Mouse (Mus musculus): Measurements from ENCODE around the gene Ltbp1. TPM values are rescaled to one million over a fixed set of nuclear protein-coding genes. Genes with fewer than 3 reads are reported as not detected.

Gene Ltbp1
- polyA plus RNA-seq, 1 experiment from 2014 or later = 8.5 TPM

- WGBS = 13% methylated on average over 4 of the region's 4 CpGs
- ATAC-seq = no peak
- Histone ChIP-seq H3K9ac (ENCODE audit: low read depth, low read length) (no peak overlapping the region), H3K4me1 (replicated peaks; ENCODE audit: control insufficient read depth, insufficient read depth, low read length) (no peaks in the 10 kb centered on the region), H3K4me2 (replicated peaks; ENCODE audit: low read depth) (peak overlapping the region; percentile 61), H3K27me3 (replicated peaks; ENCODE audit: control insufficient read depth, insufficient read depth, low read length) (no peaks in the 10 kb centered on the region), H3K36me3 (ENCODE audit: control insufficient read depth, insufficient read depth) (no peaks in the 10 kb centered on the region), H3K27ac (ENCODE audit: low read depth, low read length) (no peak overlapping the region), H3K4me3 (ENCODE audit: low read depth, low read length) (peak overlapping the region; percentile 27), H3K9me3 (ENCODE audit: control insufficient read depth) (peaks cover 7% of the 10 kb centered on the region; the same call in 1 of the 2 replicates)
- TF ChIP-seq CTCF (IDR thresholded peaks at IDR 0.05; ENCODE audit: low read depth) = no peak
These were observed 10.8 kb upstream of the Ltbp1 start for GRCm38 (mm10) chr17:74994582-74994893.

DNA sequence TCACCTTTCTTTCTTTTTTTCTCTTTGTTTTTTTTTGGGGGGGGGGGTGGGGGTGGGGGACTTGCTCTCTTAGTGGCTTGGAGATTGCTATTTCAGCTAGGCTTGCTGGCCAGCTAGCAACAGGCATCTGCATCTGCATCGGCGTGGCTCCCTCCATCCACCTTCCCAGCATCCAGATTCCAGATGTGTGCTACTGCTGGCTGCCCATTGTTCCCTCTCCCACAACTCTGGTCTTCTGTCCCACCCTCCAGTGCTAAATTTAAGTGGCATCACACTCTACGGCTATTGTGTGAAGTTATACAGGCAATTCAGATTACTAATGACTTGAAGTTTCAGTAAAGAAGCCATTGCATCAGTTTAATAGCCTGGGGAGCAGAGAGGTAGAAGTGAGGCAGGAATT, 10.1 kb upstream of the Ltbp1 start:
- no peaks in the 10 kb centered on the region for H3K27me3 ChIP-seq (replicated peaks; ENCODE audit: control insufficient read depth, insufficient read depth, low read length)
- no peak overlapping the region for H3K27ac ChIP-seq (ENCODE audit: low read depth, low read length)
- 86% methylated on average over 3 of the region's 3 CpGs for WGBS
- ATAC-seq = no peak
- TF ChIP-seq CTCF (IDR thresholded peaks at IDR 0.05; ENCODE audit: low read depth) = no peak
- no peaks in the 10 kb centered on the region for H3K4me1 ChIP-seq (replicated peaks; ENCODE audit: control insufficient read depth, insufficient read depth, low read length)
- 0 out of 2 replicates have a peak, but pooled peaks cover under 1% of the 10 kb centered on the region for H3K9me3 ChIP-seq (ENCODE audit: control insufficient read depth)
- no peak overlapping the region for H3K4me2 ChIP-seq (replicated peaks; ENCODE audit: low read depth)
- no peaks in the 10 kb centered on the region for H3K36me3 ChIP-seq (ENCODE audit: control insufficient read depth, insufficient read depth)
- no peak overlapping the region for H3K9ac ChIP-seq (ENCODE audit: low read depth, low read length)
- H3K4me3 ChIP-seq (ENCODE audit: low read depth, low read length) = no peak overlapping the region

DNA sequence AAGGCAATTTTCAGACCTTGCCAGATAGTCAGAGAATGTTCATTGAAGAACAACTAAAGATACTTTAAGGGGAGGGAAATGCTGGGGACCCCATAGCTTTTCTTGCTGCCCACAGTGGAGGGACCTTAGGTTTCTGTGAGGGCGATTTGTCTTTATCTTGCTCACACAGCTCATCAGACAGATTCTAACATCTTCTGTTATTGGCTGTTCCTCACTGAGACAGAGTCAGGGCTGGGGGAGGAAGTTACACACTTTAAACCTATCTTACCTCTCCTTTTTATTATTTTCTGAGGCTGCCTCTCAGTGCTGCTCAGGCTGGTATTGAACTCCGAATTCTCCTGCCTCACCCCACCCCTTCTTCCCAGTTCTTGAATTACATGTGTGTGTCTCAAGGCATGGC, 5.3 kb upstream of the Ltbp1 start:
- H3K36me3 ChIP-seq (ENCODE audit: control insufficient read depth, insufficient read depth) = no peaks in the 10 kb centered on the region
- H3K4me2 ChIP-seq (replicated peaks; ENCODE audit: low read depth) = no peak overlapping the region
- no peaks in the 10 kb centered on the region for H3K9me3 ChIP-seq (ENCODE audit: control insufficient read depth)
- no peak for ATAC-seq
- no peak overlapping the region for H3K4me3 ChIP-seq (ENCODE audit: low read depth, low read length)
- no peaks in the 10 kb centered on the region for H3K4me1 ChIP-seq (replicated peaks; ENCODE audit: control insufficient read depth, insufficient read depth, low read length)
- TF ChIP-seq CTCF (IDR thresholded peaks at IDR 0.05; ENCODE audit: low read depth) = no peak
- WGBS = 87% methylated on average over 2 of the region's 2 CpGs
- H3K27ac ChIP-seq (ENCODE audit: low read depth, low read length) = no peak overlapping the region
- H3K27me3 ChIP-seq (replicated peaks; ENCODE audit: control insufficient read depth, insufficient read depth, low read length) = no peaks in the 10 kb centered on the region
- H3K9ac ChIP-seq (ENCODE audit: low read depth, low read length) = no peak overlapping the region

DNA sequence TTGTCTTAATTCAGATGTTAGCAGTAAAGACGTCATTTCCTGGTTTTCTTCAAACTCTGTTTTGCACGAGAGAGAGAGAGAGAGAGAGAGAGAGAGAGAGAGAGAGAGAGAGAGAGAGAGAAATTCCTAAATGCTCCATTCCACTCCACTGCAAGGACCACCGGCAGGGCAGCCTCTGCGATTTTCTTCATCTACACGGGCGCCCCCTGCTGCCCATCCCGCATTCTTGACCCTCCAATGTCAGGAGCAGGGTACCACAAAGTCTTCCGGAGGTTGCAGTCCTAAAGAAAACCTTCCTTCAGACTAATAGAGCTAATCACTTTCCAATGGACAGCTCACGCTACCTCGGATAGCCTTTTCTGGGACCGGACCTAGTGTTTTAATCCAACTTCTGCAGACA, 548 bp upstream of the Ltbp1 start:
- WGBS = under 1% methylated on average over 11 of the region's 11 CpGs
- Histone ChIP-seq H3K4me3 (ENCODE audit: low read depth, low read length) (peak overlapping the region; percentile 78), H3K9me3 (ENCODE audit: control insufficient read depth) (no peaks in the 10 kb centered on the region), H3K4me1 (replicated peaks; ENCODE audit: control insufficient read depth, insufficient read depth, low read length) (no peaks in the 10 kb centered on the region), H3K27me3 (replicated peaks; ENCODE audit: control insufficient read depth, insufficient read depth, low read length) (peaks cover 13% of the 10 kb centered on the region), H3K4me2 (replicated peaks; ENCODE audit: low read depth) (peak overlapping the region; percentile 99), H3K27ac (ENCODE audit: low read depth, low read length) (no peak overlapping the region), H3K36me3 (ENCODE audit: control insufficient read depth, insufficient read depth) (no peaks in the 10 kb centered on the region), H3K9ac (ENCODE audit: low read depth, low read length) (no peak overlapping the region)
- 0 out of 2 replicates have a peak, but pooled peaks have one; percentile 61 for ATAC-seq
- TF ChIP-seq CTCF (IDR thresholded peaks at IDR 0.05; ENCODE audit: low read depth) = peak; percentile 86

- no peak for TF ChIP-seq CTCF (IDR thresholded peaks at IDR 0.05; ENCODE audit: low read depth)
- no peaks in the 10 kb centered on the region for H3K4me1 ChIP-seq (replicated peaks; ENCODE audit: control insufficient read depth, insufficient read depth, low read length)
- no peaks in the 10 kb centered on the region for H3K9me3 ChIP-seq (ENCODE audit: control insufficient read depth)
- WGBS = under 1% methylated on average over 76 of the region's 94 CpGs
- peak; percentile 35 for ATAC-seq
- peak overlapping the region; percentile 50 for H3K9ac ChIP-seq (ENCODE audit: low read depth, low read length)
- peaks cover 13% of the 10 kb centered on the region for H3K27me3 ChIP-seq (replicated peaks; ENCODE audit: control insufficient read depth, insufficient read depth, low read length)
- H3K4me2 ChIP-seq (replicated peaks; ENCODE audit: low read depth) = peak overlapping the region; percentile 99
- peak overlapping the region; percentile 71 for H3K27ac ChIP-seq (ENCODE audit: low read depth, low read length)
- no peaks in the 10 kb centered on the region for H3K36me3 ChIP-seq (ENCODE audit: control insufficient read depth, insufficient read depth)
- peak overlapping the region; percentile 78 for H3K4me3 ChIP-seq (ENCODE audit: low read depth, low read length)
These were observed 615 bp downstream of the Ltbp1 start for GRCm38 (mm10) chr17:75005685-75006680.

DNA sequence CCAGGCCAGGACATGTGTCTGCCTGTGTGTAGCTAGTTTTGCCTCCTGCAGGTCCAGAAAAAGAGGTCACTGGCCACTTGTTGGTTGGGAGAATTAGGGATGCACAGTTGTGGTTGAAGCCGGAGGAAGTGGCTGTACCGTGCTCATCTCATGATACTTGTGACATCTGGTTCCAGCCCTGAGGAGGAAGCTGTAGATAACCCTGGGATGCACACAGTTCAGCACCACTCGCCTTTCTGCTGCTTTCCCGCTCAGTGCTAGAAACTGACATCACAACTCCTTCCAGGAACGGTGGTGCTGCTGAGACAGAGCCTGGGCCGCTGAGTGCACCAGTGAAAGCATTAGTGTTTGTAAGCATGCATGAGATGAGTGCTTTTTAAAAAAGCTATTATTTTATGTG, 5.6 kb downstream of the Ltbp1 start:
- Histone ChIP-seq H3K36me3 (ENCODE audit: control insufficient read depth, insufficient read depth) (no peaks in the 10 kb centered on the region), H3K27me3 (replicated peaks; ENCODE audit: control insufficient read depth, insufficient read depth, low read length) (peaks cover 4% of the 10 kb centered on the region), H3K9me3 (ENCODE audit: control insufficient read depth) (no peaks in the 10 kb centered on the region), H3K27ac (ENCODE audit: low read depth, low read length) (no peak overlapping the region), H3K4me2 (replicated peaks; ENCODE audit: low read depth) (no peak overlapping the region), H3K4me3 (ENCODE audit: low read depth, low read length) (no peak overlapping the region), H3K4me1 (replicated peaks; ENCODE audit: control insufficient read depth, insufficient read depth, low read length) (no peaks in the 10 kb centered on the region), H3K9ac (ENCODE audit: low read depth, low read length) (no peak overlapping the region)
- 69% methylated on average over 6 of the region's 6 CpGs for WGBS
- no peak for TF ChIP-seq CTCF (IDR thresholded peaks at IDR 0.05; ENCODE audit: low read depth)
- ATAC-seq = no peak
